Comparison of ENCODE assay signal across 17 mouse cellular contexts in the genomic region with DNA sequence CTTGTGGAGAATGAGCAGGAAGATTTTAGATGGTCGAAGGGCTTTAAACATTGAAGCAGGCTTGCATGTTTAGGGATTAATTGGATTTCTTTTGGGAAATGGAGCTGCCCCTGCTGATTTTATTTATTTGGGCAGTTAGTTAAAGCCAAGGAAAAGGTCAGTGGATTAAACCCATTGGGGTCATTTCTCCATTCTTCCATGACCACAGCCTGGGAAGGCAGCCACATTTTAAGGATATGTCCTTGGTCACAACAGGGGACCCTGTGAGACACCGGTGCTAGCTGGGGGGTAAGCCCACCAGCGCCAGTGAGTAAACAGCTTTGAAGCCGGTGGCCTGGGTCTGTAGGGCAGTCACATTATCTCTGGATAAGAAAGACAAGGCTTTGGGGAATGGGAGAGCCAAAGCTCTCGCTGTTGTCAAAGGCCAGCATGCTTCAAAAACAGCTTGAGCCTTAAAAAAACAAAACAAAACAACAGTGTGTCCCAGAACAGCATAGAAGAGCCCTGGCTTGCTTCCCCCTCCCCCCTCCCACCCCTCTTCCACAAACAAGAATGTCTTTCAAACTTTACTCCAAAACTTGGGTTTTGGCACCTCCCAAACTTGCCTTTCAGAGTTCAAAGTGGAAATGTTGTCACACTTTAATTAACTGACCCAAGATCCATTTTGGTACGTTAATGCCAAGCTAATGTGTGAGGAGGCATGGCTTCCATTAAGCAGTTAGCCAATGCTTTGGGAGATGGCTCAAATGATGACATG. TPM values are rescaled to one million over a fixed set of nuclear protein-coding genes. Genes with fewer than 3 reads are reported as not detected.
DNase-seq lines count a peak whose midpoint lies in the region; ATAC-seq and TF ChIP-seq lines count a peak whose summit lies in the region.
"Had no signal": no experiment of that assay in that cellular context is flagged by ENCODE, and none has a peak within 500 bp of the region (broad histone marks: within the 10 kb centered on the region; RNA-seq: fewer than 3 reads in every experiment).

No protein-coding gene starts in this region.

- ATAC-seq in kidney, embryonic 15.5 days (replicated peaks; ENCODE audit: low FRiP score) = no peak
- no peak for ATAC-seq in midbrain, embryonic 11.5 days (ENCODE audit: low FRiP score)
- no peak for ATAC-seq in midbrain, postnatal 0 days (ENCODE audit: low FRiP score)
- ATAC-seq: midbrain, embryonic 15.5 days had no signal

- no peaks in the 10 kb centered on the region for H3K9me3 ChIP-seq in kidney, embryonic 15.5 days (replicated peaks)
- H3K9me3 ChIP-seq in midbrain, embryonic 11.5 days (ENCODE audit: control insufficient read depth, low read length) = no peaks in the 10 kb centered on the region
- no peaks in the 10 kb centered on the region for H3K9me3 ChIP-seq in midbrain, postnatal 0 days (ENCODE audit: low read length)
- H3K9me3 ChIP-seq: embryonic facial prominence, embryonic 13.5 days; forebrain, embryonic 10.5 days; hindbrain, embryonic 13.5 days; midbrain, embryonic 15.5 days had no signal

- no peak overlapping the region for H3K27ac ChIP-seq in kidney, embryonic 15.5 days
- H3K27ac ChIP-seq in midbrain, embryonic 11.5 days (ENCODE audit: low read depth, low read length) = no peak overlapping the region
- no peak overlapping the region for H3K27ac ChIP-seq in midbrain, postnatal 0 days (ENCODE audit: low read depth, low read length)
- H3K27ac ChIP-seq: embryonic facial prominence, embryonic 13.5 days; forebrain, embryonic 10.5 days; hindbrain, embryonic 13.5 days; liver, embryonic 14.5 days; midbrain, embryonic 15.5 days; stomach, postnatal 0 days had no signal

- H3K4me2 ChIP-seq in kidney, embryonic 15.5 days = no peak overlapping the region
- no peak overlapping the region for H3K4me2 ChIP-seq in midbrain, embryonic 11.5 days
- H3K4me2 ChIP-seq in midbrain, postnatal 0 days (ENCODE audit: low read depth, low read length, poor library complexity, severe bottlenecking) = no peak overlapping the region
- H3K4me2 ChIP-seq: embryonic facial prominence, embryonic 13.5 days; hindbrain, embryonic 13.5 days; midbrain, embryonic 15.5 days had no signal

- no peak overlapping the region for H3K9ac ChIP-seq in kidney, embryonic 15.5 days
- no peak overlapping the region for H3K9ac ChIP-seq in midbrain, embryonic 11.5 days (ENCODE audit: low read length)
- H3K9ac ChIP-seq in midbrain, postnatal 0 days (replicated peaks; ENCODE audit: low read length, poor library complexity, severe bottlenecking) = no peak overlapping the region
- H3K9ac ChIP-seq: embryonic facial prominence, embryonic 13.5 days; hindbrain, embryonic 13.5 days; liver, embryonic 14.5 days; midbrain, embryonic 15.5 days had no signal

- no peaks in the 10 kb centered on the region for H3K36me3 ChIP-seq in kidney, embryonic 15.5 days
- H3K36me3 ChIP-seq in midbrain, embryonic 11.5 days (ENCODE audit: control insufficient read depth, insufficient read depth, low read length) = no peaks in the 10 kb centered on the region
- no peaks in the 10 kb centered on the region; the same call in 1 of the 2 replicates for H3K36me3 ChIP-seq in midbrain, postnatal 0 days (ENCODE audit: insufficient read depth, low read length)
- H3K36me3 ChIP-seq: embryonic facial prominence, embryonic 13.5 days; forebrain, embryonic 10.5 days; hindbrain, embryonic 13.5 days; midbrain, embryonic 15.5 days had no signal

- 42% methylated on average over 6 of the region's 6 CpGs for WGBS in kidney, embryonic 15.5 days
- 10% methylated on average over 6 of the region's 6 CpGs for WGBS in midbrain, embryonic 11.5 days
- 14% methylated on average over 6 of the region's 6 CpGs for WGBS in midbrain, postnatal 0 days

- no peak overlapping the region for H3K4me3 ChIP-seq in kidney, embryonic 15.5 days (replicated peaks)
- no peak overlapping the region for H3K4me3 ChIP-seq in midbrain, embryonic 11.5 days (ENCODE audit: low read depth, low read length)
- no peak overlapping the region for H3K4me3 ChIP-seq in midbrain, postnatal 0 days (ENCODE audit: low read depth, low read length)
- H3K4me3 ChIP-seq: embryonic facial prominence, embryonic 13.5 days; forebrain, embryonic 10.5 days; hindbrain, embryonic 13.5 days; midbrain, embryonic 15.5 days had no signal

- DNase-seq in heart, adult 11 months = peak; percentile 91
- no peak for DNase-seq in heart, postnatal 4 days
- DNase-seq in kidney, adult 11 months = peak; percentile 31
- DNase-seq in midbrain, embryonic 11.5 days (ENCODE audit: low spot score, missing footprints) = peak; percentile 60
- DNase-seq in midbrain, postnatal 0 days (ENCODE audit: low spot score) = no peak
- no peak for DNase-seq in urinary bladder, postnatal 4 days (ENCODE audit: low spot score in 2 of 2)
- DNase-seq: layer of hippocampus, postnatal 36 days; left cerebral cortex, postnatal 4 days; lung, postnatal 4 days; thymus, postnatal 14 days had no signal

- H3K4me1 ChIP-seq in kidney, embryonic 15.5 days = peaks cover 47% of the 10 kb centered on the region
- peaks cover 13% of the 10 kb centered on the region for H3K4me1 ChIP-seq in midbrain, embryonic 11.5 days (ENCODE audit: control insufficient read depth, insufficient read depth, low read length)
- H3K4me1 ChIP-seq in midbrain, postnatal 0 days (ENCODE audit: insufficient read depth, low read length) = peaks cover 7% of the 10 kb centered on the region

- no peaks in the 10 kb centered on the region for H3K27me3 ChIP-seq in kidney, embryonic 15.5 days
- no peaks in the 10 kb centered on the region for H3K27me3 ChIP-seq in midbrain, embryonic 11.5 days (ENCODE audit: control insufficient read depth, insufficient read depth, low read length)
- H3K27me3 ChIP-seq in midbrain, postnatal 0 days (ENCODE audit: insufficient read depth, low read length) = no peaks in the 10 kb centered on the region
- H3K27me3 ChIP-seq: embryonic facial prominence, embryonic 13.5 days; hindbrain, embryonic 13.5 days; midbrain, embryonic 15.5 days had no signal

- TF ChIP-seq CTCF in midbrain, postnatal 0 days (IDR thresholded peaks at IDR 0.05) = no peak

RNA-seq across cellular contexts. Expression of gene Daam1, which starts 9.7 kb away (rescaled TPM):
- total RNA-seq in heart, postnatal 4 days (2021) = 10 to 100 TPM; 88.8 to 92.1 TPM
- polyA plus RNA-seq in kidney, embryonic 15.5 days (2015; fragmentation: Nextera tagmentation; extraction: Ambion mirVana) = 9.0 and 9.4 TPM in 2 replicates
- 19.9 and 22.5 TPM in 2 replicates for polyA plus RNA-seq in midbrain, embryonic 11.5 days (2014; fragmentation: Nextera tagmentation; extraction: Ambion mirVana)
- total RNA-seq in midbrain, postnatal 0 days (2014; rRNA removed) = 86.0 and 94.4 TPM in 2 replicates
- 25.8 and 27.3 TPM in 2 replicates for polyA plus RNA-seq in midbrain, postnatal 0 days (2015; fragmentation: Nextera tagmentation; extraction: Ambion mirVana)

Comparison
In these comparisons a context has a peak if more than half of its experiments do, and no peak if none do; other contexts are left out.
1. DNase-seq: peak in heart, adult 11 months (single experiment), kidney, adult 11 months (single experiment) and midbrain, embryonic 11.5 days (single experiment); none in heart, postnatal 4 days (single experiment), midbrain, postnatal 0 days (single experiment) and urinary bladder, postnatal 4 days (0 of 2).